Mouse (Mus musculus): Measurements from ENCODE around the gene Pus7l. TPM values are rescaled to one million over a fixed set of nuclear protein-coding genes. Genes with fewer than 3 reads are reported as not detected.

Pus7l gene
- polyA plus RNA-seq, 1 experiment from 2014 or later: 9.7 TPM

DNA sequence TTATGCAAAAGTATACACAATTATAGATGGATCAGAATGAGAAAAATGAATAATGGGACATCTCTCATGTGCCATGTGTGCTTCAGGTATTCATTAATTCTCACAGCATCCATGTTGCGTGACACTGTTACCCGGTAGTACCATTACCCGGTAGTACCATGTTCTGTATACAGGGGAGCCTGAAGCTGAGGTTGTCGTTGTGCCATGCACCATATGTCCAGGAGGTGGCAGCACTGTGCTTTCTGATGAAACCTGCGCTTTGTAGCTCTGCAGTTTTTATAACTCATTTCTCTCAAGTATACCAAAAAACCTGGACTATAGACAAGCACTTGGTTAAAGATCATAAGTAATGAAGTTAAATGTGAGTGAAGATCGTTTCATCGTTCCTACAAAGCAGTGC lies 14.1 kb upstream of the Pus7l start:
- 23% methylated on average over 7 of the region's 7 CpGs for WGBS
- ATAC-seq (replicated peaks; ENCODE audit: low FRiP score): peak; percentile 71
- Histone ChIP-seq H3K36me3 (ENCODE audit: control insufficient read depth, insufficient read depth, low read length) (no peaks in the 10 kb centered on the region), H3K27ac (ENCODE audit: low read depth, low read length) (no peak overlapping the region), H3K9me3 (ENCODE audit: control insufficient read depth, low read length) (no peaks in the 10 kb centered on the region), H3K4me2 (ENCODE audit: low read depth, low read length, severe bottlenecking) (no peak overlapping the region), H3K27me3 (ENCODE audit: control insufficient read depth, insufficient read depth, low read length) (no peaks in the 10 kb centered on the region), H3K4me3 (ENCODE audit: low read depth, low read length) (no peak overlapping the region), H3K4me1 (replicated peaks; ENCODE audit: control insufficient read depth, insufficient read depth, low read length) (no peaks in the 10 kb centered on the region), H3K9ac (ENCODE audit: low read length) (no peak overlapping the region)
- DNase-seq (ENCODE audit: low spot score): peak; percentile 88

DNA sequence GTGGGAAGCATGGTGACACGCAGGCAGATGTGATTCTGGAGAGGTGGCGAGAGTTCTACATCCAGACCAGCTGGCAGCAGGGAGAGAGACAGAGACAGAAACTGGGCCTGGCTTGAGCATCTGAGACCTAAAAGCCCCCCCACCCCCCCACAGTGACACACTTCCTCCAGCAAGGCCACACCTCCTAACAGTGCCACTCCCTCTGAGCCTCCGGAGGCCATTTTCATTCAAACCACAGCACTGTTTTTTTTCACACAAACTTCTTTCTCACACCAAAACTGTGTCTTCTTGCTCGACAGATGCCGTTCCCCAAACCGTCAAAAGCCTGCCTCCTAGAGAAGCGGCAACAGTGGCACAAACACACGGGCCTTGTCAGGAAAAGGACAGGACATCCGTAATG lies 10.2 kb upstream of the Pus7l start:
- 93% methylated on average over 9 of the region's 9 CpGs for WGBS
- no peak overlapping the region for H3K4me3 ChIP-seq (ENCODE audit: low read depth, low read length)
- H3K36me3 ChIP-seq (ENCODE audit: control insufficient read depth, insufficient read depth, low read length): no peaks in the 10 kb centered on the region
- ATAC-seq (replicated peaks; ENCODE audit: low FRiP score) (no peak), DNase-seq (ENCODE audit: low spot score) (no peak)
- H3K4me2 ChIP-seq (ENCODE audit: low read depth, low read length, severe bottlenecking): no peak overlapping the region
- no peak overlapping the region for H3K9ac ChIP-seq (ENCODE audit: low read length)
- H3K27ac ChIP-seq (ENCODE audit: low read depth, low read length): no peak overlapping the region
- H3K9me3 ChIP-seq (ENCODE audit: control insufficient read depth, low read length): no peaks in the 10 kb centered on the region
- H3K27me3 ChIP-seq (ENCODE audit: control insufficient read depth, insufficient read depth, low read length): no peaks in the 10 kb centered on the region
- H3K4me1 ChIP-seq (replicated peaks; ENCODE audit: control insufficient read depth, insufficient read depth, low read length): no peaks in the 10 kb centered on the region

DNA sequence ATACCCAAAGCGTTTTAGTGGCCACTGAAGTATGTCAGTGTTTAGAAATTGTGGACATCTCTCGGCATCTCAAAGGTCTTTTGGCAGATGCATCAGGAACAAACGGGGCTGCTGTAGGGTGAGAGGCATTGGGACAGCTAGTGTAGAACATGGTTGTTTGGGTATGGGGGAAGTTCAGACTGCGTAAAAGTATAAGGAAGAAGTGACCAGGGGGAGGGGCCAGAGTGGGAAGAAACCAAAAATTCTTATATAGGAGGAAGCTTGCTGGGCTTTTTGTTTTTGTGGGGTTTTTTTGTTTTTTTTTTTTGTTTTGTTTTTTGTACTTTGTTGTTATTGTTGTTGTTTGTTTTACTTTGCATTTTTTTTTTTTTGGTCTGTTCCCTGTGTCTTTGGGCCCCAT lies 1.5 kb upstream of the Pus7l start:
- ATAC-seq (replicated peaks; ENCODE audit: low FRiP score): no peak
- Histone ChIP-seq H3K36me3 (ENCODE audit: control insufficient read depth, insufficient read depth, low read length) (no peaks in the 10 kb centered on the region), H3K4me3 (ENCODE audit: low read depth, low read length) (no peak overlapping the region), H3K27ac (ENCODE audit: low read depth, low read length) (no peak overlapping the region), H3K27me3 (ENCODE audit: control insufficient read depth, insufficient read depth, low read length) (no peaks in the 10 kb centered on the region), H3K9me3 (ENCODE audit: control insufficient read depth, low read length) (no peaks in the 10 kb centered on the region), H3K4me2 (ENCODE audit: low read depth, low read length, severe bottlenecking) (no peak overlapping the region), H3K9ac (ENCODE audit: low read length) (no peak overlapping the region), H3K4me1 (replicated peaks; ENCODE audit: control insufficient read depth, insufficient read depth, low read length) (no peaks in the 10 kb centered on the region)
- DNase-seq (ENCODE audit: low spot score): no peak
- WGBS: 86% methylated on average over 4 of the region's 4 CpGs

DNA sequence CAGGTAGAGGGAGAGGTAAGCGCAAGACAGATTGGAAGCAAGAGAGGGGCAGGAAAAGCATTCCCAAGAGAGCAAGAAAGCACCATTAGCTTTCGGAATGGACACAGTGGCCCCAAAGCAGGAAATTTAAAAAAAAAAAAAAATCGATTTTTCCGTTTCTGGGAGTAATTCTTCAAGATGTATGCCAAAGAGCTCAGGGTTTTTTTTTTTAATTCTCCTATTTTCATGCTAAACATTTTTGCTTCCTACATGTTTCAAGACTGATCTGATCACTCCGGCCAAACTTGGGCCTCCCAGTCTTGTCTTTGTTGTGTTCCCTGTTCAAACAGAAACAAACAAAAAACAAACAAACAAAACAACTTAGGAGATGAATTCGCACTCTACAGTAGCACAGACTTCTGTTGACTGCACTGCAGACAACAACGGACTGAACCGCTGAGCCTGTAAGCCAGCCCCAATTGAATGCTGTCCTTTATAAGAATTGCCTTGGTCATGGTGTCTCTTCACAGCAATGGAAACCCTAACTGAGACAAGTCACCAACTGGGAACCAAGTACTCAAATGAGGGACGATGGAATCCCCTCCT lies 797 bp upstream of the Pus7l start:
- no peak for ATAC-seq (replicated peaks; ENCODE audit: low FRiP score)

DNA sequence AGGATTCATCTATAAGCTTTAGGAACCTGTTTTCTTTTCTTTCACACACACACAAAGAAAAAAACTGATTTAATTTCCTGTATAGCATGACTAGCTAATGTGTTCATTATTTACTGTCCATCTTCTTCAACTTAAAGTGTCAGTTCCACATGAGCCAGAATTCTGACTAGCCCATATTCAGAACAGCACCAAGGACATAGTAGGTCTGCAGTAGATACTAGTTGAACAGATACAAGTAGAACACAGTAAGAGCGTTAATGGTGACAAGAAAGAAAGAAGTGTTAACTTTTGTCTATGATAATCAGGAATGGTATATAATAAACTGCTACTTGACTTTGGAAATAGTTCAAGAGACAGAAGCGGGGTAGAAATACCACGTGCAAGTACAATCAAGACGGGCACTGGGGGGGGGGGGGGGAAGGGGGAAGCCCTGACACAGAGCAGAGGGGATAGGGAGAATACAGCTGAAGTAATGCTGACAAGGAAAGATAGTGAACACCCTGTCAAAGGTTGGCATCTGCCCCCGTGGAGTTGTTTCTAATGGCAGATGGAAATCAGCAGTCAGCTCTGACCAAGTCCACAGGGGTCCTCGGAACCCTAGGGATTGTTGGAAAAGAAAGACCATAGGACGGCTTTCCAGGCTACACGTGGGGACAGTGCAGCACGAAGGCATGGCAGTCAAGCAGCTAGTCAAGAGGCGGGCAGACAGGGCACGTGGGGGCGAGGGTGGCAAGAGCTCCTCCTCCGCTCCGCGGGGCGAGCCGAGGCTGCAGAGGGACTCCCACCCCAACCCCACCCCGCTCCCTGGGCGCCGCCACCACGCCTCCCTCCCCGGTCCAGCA lies 559 bp downstream of the Pus7l start:
- peak; percentile 87 for ATAC-seq (replicated peaks; ENCODE audit: low FRiP score)
- 13% methylated on average over 22 of the region's 22 CpGs for whole genome bisulfite sequencing
- no peak overlapping the region for H3K27ac ChIP-seq (ENCODE audit: low read depth, low read length)

More for the DNA sequence above, 797 bp upstream of the Pus7l start:
- WGBS: 43% methylated on average over 9 of the region's 9 CpGs
- DNase-seq (ENCODE audit: low spot score): no peak
- Histone ChIP-seq H3K9ac (ENCODE audit: low read length) (peak overlapping the region; percentile 68), H3K27me3 (ENCODE audit: control insufficient read depth, insufficient read depth, low read length) (no peaks in the 10 kb centered on the region), H3K4me2 (ENCODE audit: low read depth, low read length, severe bottlenecking) (peak overlapping the region; percentile 73), H3K4me1 (replicated peaks; ENCODE audit: control insufficient read depth, insufficient read depth, low read length) (no peaks in the 10 kb centered on the region), H3K27ac (ENCODE audit: low read depth, low read length) (no peak overlapping the region), H3K4me3 (ENCODE audit: low read depth, low read length) (peak overlapping the region; percentile 73), H3K36me3 (ENCODE audit: control insufficient read depth, insufficient read depth, low read length) (no peaks in the 10 kb centered on the region), H3K9me3 (ENCODE audit: control insufficient read depth, low read length) (no peaks in the 10 kb centered on the region)

DNA sequence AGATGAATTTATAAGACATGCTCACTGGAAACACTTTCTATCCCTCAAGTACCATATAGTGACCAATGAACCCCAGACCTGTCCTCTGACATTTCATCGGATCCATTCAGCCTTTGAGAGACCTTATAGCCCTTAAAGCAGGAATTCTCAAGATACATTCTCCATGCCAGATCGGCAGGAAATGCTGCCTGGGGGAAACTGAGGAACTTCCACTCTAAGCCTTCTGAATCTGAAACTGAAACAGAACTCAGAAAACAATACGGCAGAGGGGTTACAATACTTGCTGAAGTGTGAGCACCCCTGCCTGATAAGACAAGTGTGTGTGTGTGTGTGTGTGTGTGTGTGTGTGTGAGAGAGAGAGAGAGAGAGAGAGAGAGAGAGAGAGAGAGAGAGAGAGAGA lies 4.1 kb downstream of the Pus7l start:
- Histone ChIP-seq H3K9me3 (ENCODE audit: control insufficient read depth, low read length) (no peaks in the 10 kb centered on the region), H3K4me1 (replicated peaks; ENCODE audit: control insufficient read depth, insufficient read depth, low read length) (no peaks in the 10 kb centered on the region), H3K4me3 (ENCODE audit: low read depth, low read length) (no peak overlapping the region), H3K27ac (ENCODE audit: low read depth, low read length) (no peak overlapping the region), H3K9ac (ENCODE audit: low read length) (no peak overlapping the region), H3K27me3 (ENCODE audit: control insufficient read depth, insufficient read depth, low read length) (no peaks in the 10 kb centered on the region), H3K4me2 (ENCODE audit: low read depth, low read length, severe bottlenecking) (no peak overlapping the region), H3K36me3 (ENCODE audit: control insufficient read depth, insufficient read depth, low read length) (no peaks in the 10 kb centered on the region)
- no peak for DNase-seq (ENCODE audit: low spot score)
- ATAC-seq (replicated peaks; ENCODE audit: low FRiP score): no peak
- 97% methylated on average over 3 of the region's 3 CpGs for WGBS

More for the DNA sequence above, 559 bp downstream of the Pus7l start:
- DNase-seq (ENCODE audit: low spot score): no peak
- Histone ChIP-seq H3K9me3 (ENCODE audit: control insufficient read depth, low read length) (no peaks in the 10 kb centered on the region), H3K4me2 (ENCODE audit: low read depth, low read length, severe bottlenecking) (peak overlapping the region; percentile 73), H3K9ac (ENCODE audit: low read length) (peak overlapping the region; percentile 68), H3K4me1 (replicated peaks; ENCODE audit: control insufficient read depth, insufficient read depth, low read length) (no peaks in the 10 kb centered on the region), H3K36me3 (ENCODE audit: control insufficient read depth, insufficient read depth, low read length) (no peaks in the 10 kb centered on the region), H3K27me3 (ENCODE audit: control insufficient read depth, insufficient read depth, low read length) (no peaks in the 10 kb centered on the region), H3K4me3 (ENCODE audit: low read depth, low read length) (peak overlapping the region; percentile 73)

DNA sequence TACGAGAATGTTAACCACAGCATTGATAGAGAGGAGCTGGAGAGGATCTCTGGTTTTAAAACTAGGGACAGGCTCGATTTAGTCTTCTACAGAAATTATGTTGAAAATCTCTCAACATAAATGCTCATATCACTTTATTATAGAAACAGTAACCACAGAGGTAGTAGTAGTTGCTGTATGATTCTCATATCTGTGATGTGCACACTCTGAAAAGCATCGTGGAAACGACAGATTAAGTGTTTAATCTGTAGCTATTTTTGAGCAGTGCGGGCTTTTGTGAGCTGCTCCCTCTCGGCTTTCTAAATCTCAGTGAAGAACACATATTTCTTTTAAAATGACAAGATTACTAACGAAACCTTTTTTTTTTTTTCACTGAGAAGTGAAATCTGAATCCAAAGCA lies 7.8 kb downstream of the Pus7l start:
- Histone ChIP-seq H3K27me3 (ENCODE audit: control insufficient read depth, insufficient read depth, low read length) (no peaks in the 10 kb centered on the region), H3K36me3 (ENCODE audit: control insufficient read depth, insufficient read depth, low read length) (no peaks in the 10 kb centered on the region; the same call in 1 of the 2 replicates), H3K9me3 (ENCODE audit: control insufficient read depth, low read length) (no peaks in the 10 kb centered on the region), H3K4me2 (ENCODE audit: low read depth, low read length, severe bottlenecking) (no peak overlapping the region), H3K27ac (ENCODE audit: low read depth, low read length) (no peak overlapping the region), H3K4me1 (replicated peaks; ENCODE audit: control insufficient read depth, insufficient read depth, low read length) (no peaks in the 10 kb centered on the region), H3K9ac (ENCODE audit: low read length) (no peak overlapping the region), H3K4me3 (ENCODE audit: low read depth, low read length) (no peak overlapping the region)
- WGBS: 91% methylated on average over 7 of the region's 7 CpGs
- ATAC-seq (replicated peaks; ENCODE audit: low FRiP score) (no peak), DNase-seq (ENCODE audit: low spot score) (no peak)

DNA sequence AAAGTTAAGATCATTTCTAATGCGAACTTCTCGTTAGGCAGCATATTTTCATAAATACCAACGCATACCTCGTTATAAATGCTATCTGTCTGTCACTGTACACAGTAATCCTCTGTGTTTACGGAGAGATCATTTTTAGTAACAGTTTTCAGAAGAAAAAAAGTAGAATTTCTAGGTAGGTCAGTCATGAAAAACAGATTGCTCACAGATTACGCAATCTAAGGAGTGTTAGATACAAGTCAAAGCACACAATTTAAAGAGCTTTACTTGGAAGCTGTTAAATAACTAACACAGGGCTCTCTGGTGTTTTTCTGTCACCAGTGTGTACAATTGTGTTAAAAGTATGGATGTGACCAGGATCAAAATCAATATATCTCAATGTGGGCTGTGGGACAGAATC lies 10.4 kb downstream of the Pus7l start:
- H3K4me1 ChIP-seq (replicated peaks; ENCODE audit: control insufficient read depth, insufficient read depth, low read length): no peaks in the 10 kb centered on the region
- no peaks in the 10 kb centered on the region for H3K27me3 ChIP-seq (ENCODE audit: control insufficient read depth, insufficient read depth, low read length)
- no peak overlapping the region for H3K27ac ChIP-seq (ENCODE audit: low read depth, low read length)
- ATAC-seq (replicated peaks; ENCODE audit: low FRiP score) (no peak), DNase-seq (ENCODE audit: low spot score) (no peak)
- no peak overlapping the region for H3K4me3 ChIP-seq (ENCODE audit: low read depth, low read length)
- H3K9ac ChIP-seq (ENCODE audit: low read length): no peak overlapping the region
- no peaks in the 10 kb centered on the region; the same call in 1 of the 2 replicates for H3K36me3 ChIP-seq (ENCODE audit: control insufficient read depth, insufficient read depth, low read length)
- no peak overlapping the region for H3K4me2 ChIP-seq (ENCODE audit: low read depth, low read length, severe bottlenecking)
- no peaks in the 10 kb centered on the region for H3K9me3 ChIP-seq (ENCODE audit: control insufficient read depth, low read length)
- 88% methylated on average over 6 of the region's 6 CpGs for WGBS
